Mouse (Mus musculus) central nervous system, embryonic 18 days (tissue): ENCODE results near the gene Isoc2a. TPM values are rescaled to one million over a fixed set of nuclear protein-coding genes. Genes with fewer than 3 reads are reported as not detected.

Source experiments
- polyA plus RNA-seq: library from polyadenylated mRNA; depleted of rRNA; stranded (reverse); fragments of >200 nt; gene quantifications from 2 replicates; pipeline ENCODE4 v1.2.3, GENCODE M21; 2012; rRNA removed

Gene Isoc2a
- polyA plus RNA-seq, result 6.4 and 7.5 TPM in 2 replicates

GRCm38 (mm10) chr7:4876753-4877221, at the start of gene Isoc2a:
Gene Isoc2a, plus strand, starts transcription at chr7:4877153.

GRCm38 (mm10) chr7:4844245-4844916, 32.6 kb upstream of the Isoc2a start, which contains the start of gene Shisa7:
Gene Shisa7, minus strand, starts transcription at chr7:4844696.

GRCm38 (mm10) chr7:4870133-4870532, 6.8 kb upstream of the Isoc2a start, which contains the start of gene Isoc2b:
Gene Isoc2b, minus strand, starts transcription at chr7:4870258.

GRCm38 (mm10) chr7:4906466-4906950, 29.6 kb downstream of the Isoc2a start, which contains the start of gene Gm36210:
Gene Gm36210, minus strand, starts transcription at chr7:4906516.

GRCm38 (mm10) chr7:4915007-4915665, 38.2 kb downstream of the Isoc2a start, which contains the start of gene Zfp628:
Gene Zfp628, plus strand, starts transcription at chr7:4915217.

GRCm38 (mm10) chr7:4921824-4922482, 45.0 kb downstream of the Isoc2a start, which contains the start of gene Nat14:
Gene Nat14, plus strand, starts transcription at chr7:4922028.

GRCm38 (mm10) chr7:4925441-4926381, 48.8 kb downstream of the Isoc2a start, which contains the start of gene Ssc5d:
Gene Ssc5d, plus strand, starts transcription at chr7:4925785.

Other genes with a start within 250 kb of the Isoc2a start
- 37.0 and 37.6 TPM in 2 replicates for gene Tmem86b, start 245.7 kb upstream of the Isoc2a start, polyA plus RNA-seq
- gene Ppp6r1, start 218.1 kb upstream of the Isoc2a start, polyA plus RNA-seq, result 101 and 103 TPM in 2 replicates
- gene Hspbp1, start 192.1 kb upstream of the Isoc2a start, polyA plus RNA-seq, result 102 and 104 TPM in 2 replicates
- 143 and 158 TPM in 2 replicates for gene Brsk1, start 186.5 kb upstream of the Isoc2a start, polyA plus RNA-seq
- 0.11 and 0.14 TPM in 2 replicates for gene Tmem150b, start 151.9 kb upstream of the Isoc2a start, polyA plus RNA-seq
- gene Kmt5c, start 137.0 kb upstream of the Isoc2a start, polyA plus RNA-seq, result 112 and 122 TPM in 2 replicates
- gene Cox6b2, start 124.1 kb upstream of the Isoc2a start, polyA plus RNA-seq, result 29.6 and 43.1 TPM in 2 replicates
- 0.03 TPM in 1 of 2 replicates, not detected in the other for gene Fam71e2, start 105.9 kb upstream of the Isoc2a start, polyA plus RNA-seq
- 0.49 and 0.62 TPM in 2 replicates for gene Il11, start 94.3 kb upstream of the Isoc2a start, polyA plus RNA-seq
- gene Tmem190, start 94.2 kb upstream of the Isoc2a start, polyA plus RNA-seq, result not detected in 2 replicates
- 6.4 and 7.8 TPM in 2 replicates for gene Tmem238, start 87.5 kb upstream of the Isoc2a start, polyA plus RNA-seq
- gene Rpl28, start 84.3 kb upstream of the Isoc2a start, polyA plus RNA-seq, result 289 and 373 TPM in 2 replicates
- gene Ube2s, start 64.6 kb upstream of the Isoc2a start, polyA plus RNA-seq, result 351 and 378 TPM in 2 replicates
- gene Shisa7, start 32.5 kb upstream of the Isoc2a start, polyA plus RNA-seq, result 155 and 178 TPM in 2 replicates
- gene Isoc2b, start 6.9 kb upstream of the Isoc2a start, polyA plus RNA-seq, result 2.4 and 3.1 TPM in 2 replicates
- gene Gm36210, start 29.4 kb downstream of the Isoc2a start, polyA plus RNA-seq, result 0.89 and 1.0 TPM in 2 replicates
- 8.0 and 9.8 TPM in 2 replicates for gene Zfp628, start 38.1 kb downstream of the Isoc2a start, polyA plus RNA-seq
- gene Nat14, start 44.9 kb downstream of the Isoc2a start, polyA plus RNA-seq, result 34.3 and 37.0 TPM in 2 replicates
- gene Ssc5d, start 48.6 kb downstream of the Isoc2a start, polyA plus RNA-seq, result 2.5 and 3.2 TPM in 2 replicates
- 0.12 and 0.23 TPM in 2 replicates for gene Sbk2, start 87.3 kb downstream of the Isoc2a start, polyA plus RNA-seq
- 1.9 and 2.0 TPM in 2 replicates for gene Sbk3, start 94.0 kb downstream of the Isoc2a start, polyA plus RNA-seq
- gene Zfp579, start 119.0 kb downstream of the Isoc2a start, polyA plus RNA-seq, result 83.5 and 95.4 TPM in 2 replicates
- gene Zfp524, start 137.3 kb downstream of the Isoc2a start, polyA plus RNA-seq, result 9.7 and 10.5 TPM in 2 replicates
- gene Fiz1, start 137.5 kb downstream of the Isoc2a start, polyA plus RNA-seq, result 30.6 and 33.0 TPM in 2 replicates
- gene Gm44973, start 138.3 kb downstream of the Isoc2a start, polyA plus RNA-seq, result not detected in 2 replicates
- gene Zfp865, start 143.2 kb downstream of the Isoc2a start, polyA plus RNA-seq, result 28.3 and 32.9 TPM in 2 replicates
- gene Ccdc106, start 143.4 kb downstream of the Isoc2a start, polyA plus RNA-seq, result 70.7 and 72.2 TPM in 2 replicates
- not detected in 2 replicates for gene 4632433K11Rik, start 157.0 kb downstream of the Isoc2a start, polyA plus RNA-seq
- gene Zfp784, start 161.3 kb downstream of the Isoc2a start, polyA plus RNA-seq, result 5.8 and 7.8 TPM in 2 replicates
- gene Zfp580, start 174.4 kb downstream of the Isoc2a start, polyA plus RNA-seq, result 46.8 and 62.8 TPM in 2 replicates
- 319 and 341 TPM in 2 replicates for gene U2af2, start 185.0 kb downstream of the Isoc2a start, polyA plus RNA-seq
- gene Epn1, start 203.1 kb downstream of the Isoc2a start, polyA plus RNA-seq, result 180 and 196 TPM in 2 replicates
- gene Rfpl4, start 239.8 kb downstream of the Isoc2a start, polyA plus RNA-seq, result not detected in 2 replicates
- gene Rasl2-9, start 248.8 kb downstream of the Isoc2a start, polyA plus RNA-seq, result 0.36 and 0.44 TPM in 2 replicates